Mouse (Mus musculus) cerebellum, adult 9-11 months (tissue): ENCODE results near the gene Gramd2.

ENCODE experiments used
- DNase-seq: peaks from one replicate; pipeline ENCODE4 v3.0.0; 2022

Gramd2 gene

DNA sequence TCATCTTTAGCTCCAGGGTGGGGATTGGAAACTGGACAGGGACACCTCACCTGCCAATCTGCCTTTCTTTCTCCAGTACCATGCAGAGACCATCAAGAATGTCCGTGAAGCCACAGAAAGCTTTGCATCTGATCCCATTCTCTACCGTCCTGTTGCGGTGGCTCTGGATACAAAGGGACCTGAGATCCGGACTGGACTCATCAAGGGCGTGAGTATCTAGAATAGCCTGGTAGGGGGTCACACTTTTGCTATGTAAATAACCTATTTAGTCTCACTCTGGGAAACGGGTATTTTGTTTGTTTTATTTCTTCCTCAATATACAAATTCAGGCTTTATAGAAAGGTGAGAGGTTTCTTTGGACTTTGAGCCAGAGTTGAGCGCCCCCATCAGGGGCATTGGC, 11.5 kb upstream of the Gramd2 start:
- DNase-seq, result no peak

DNA sequence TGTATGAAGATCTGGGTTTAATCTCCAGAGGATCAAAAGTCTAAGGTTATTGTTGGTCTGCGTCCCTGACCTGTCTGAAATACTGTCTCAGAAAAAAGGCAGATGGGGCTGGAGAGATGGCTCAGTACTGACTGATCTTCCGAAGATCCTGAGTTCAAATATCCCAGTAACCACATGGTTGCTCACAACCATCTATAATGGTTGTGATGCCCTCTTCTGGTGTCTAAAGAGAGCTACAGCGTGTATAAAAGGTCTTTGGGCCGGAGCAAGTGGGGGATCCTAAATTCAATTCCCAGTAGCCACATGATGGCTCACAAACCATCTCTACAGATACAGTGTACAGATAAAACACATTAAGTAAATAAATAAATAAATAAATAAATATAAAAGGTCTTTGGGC, 10.8 kb upstream of the Gramd2 start:
- no peak for DNase-seq

- DNase-seq, result peak; percentile 76
Observed at GRCm38 (mm10) chr9:59672195-59672894, 7.6 kb upstream of the Gramd2 start.

DNA sequence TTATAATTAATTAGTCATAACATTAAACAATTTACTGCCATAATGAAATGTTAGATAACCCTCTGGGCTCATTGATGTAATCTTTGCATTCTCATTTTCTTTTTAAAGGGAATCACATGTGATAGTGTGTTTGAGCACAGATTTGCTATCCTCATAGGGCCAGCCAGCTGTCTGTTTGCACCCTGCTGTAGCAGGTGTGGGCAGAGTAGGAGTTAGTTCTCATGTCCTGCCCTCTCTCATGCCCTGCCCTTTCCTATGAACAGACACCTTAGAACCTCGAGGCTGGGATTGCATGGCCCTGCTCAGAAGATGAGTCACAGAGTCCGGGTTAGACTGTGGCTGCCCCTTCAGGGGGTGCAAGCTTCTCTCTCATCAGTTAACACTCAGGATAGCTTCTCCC, 6.5 kb upstream of the Gramd2 start:
- no peak for DNase-seq

- DNase-seq, result peak; percentile 46
Observed at GRCm38 (mm10) chr9:59675598-59675997, 4.3 kb upstream of the Gramd2 start.

DNA sequence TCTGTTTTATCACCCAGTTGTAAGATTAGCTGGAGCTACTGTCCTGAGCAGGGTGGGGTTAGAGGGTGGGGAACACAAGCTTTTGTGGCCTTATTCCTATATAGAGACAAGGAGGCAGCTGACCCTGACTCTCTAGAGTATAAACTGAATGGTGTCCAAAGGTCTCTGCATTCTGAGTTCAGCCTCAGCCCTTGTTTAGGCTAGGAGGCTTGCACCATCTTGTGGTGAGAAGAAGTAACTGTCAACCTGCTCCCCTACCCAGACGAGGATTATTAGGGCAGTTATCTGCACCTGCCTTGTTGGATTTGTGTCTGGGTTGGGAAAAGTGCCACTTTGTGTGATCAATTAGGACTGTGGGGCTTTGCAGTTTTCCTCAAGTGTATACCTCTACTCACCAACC, 1.6 kb upstream of the Gramd2 start:
- peak; percentile 70 for DNase-seq

- DNase-seq, result no peak
Observed at GRCm38 (mm10) chr9:59680534-59680875, 561 bp downstream of the Gramd2 start.

DNA sequence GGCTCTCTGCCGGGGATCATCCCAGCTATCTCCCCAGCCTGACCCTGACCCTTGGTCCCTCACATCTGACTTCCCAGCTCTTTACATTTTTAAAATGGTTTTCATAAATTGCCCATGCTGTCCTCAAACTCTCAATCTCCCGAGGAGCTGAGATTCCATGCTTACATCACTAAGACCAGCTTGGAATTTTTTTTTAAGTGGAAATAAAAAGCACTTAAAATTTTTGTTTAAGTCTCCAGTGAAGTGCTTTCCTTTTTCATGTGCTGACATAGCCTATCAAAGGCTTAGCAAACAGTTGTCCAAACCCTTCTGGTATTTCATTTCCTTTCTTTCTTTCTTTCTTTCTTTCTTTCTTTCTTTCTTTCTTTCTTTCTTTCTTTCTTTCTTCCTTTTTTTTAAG, 4.1 kb downstream of the Gramd2 start:
- DNase-seq, result no peak

DNA sequence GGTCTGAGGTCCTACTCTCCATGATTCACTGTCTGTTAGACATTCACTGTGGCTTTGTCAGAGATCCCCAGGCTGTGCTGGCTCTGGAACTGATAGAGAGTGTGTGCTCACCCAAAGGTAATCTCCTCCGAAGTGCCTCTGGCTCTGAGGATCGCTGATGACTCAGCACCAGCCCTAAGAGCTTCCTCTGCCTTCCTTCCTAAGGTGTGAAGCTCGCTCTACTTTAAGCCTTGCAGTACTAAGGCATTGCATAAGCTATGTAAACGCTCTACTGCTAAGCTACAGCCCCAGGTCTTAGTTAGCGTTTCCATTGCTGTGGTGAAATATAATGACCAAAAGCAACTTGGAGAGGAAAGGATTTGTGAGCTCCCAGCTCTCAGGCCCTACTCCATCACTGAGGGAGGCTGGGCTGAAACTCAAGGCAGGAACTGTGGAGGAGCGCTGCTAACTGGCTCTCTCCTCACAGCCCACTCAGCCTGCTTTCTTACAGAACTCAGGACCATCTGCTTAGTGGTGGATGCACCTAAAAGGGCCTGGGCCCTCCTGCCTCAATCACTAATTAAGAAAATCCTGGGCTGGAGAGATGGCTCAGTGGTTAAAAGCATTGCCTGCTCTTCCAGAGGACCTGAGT, 7.6 kb downstream of the Gramd2 start:
- DNase-seq, result no peak

- peak; percentile 72 for DNase-seq
Observed at GRCm38 (mm10) chr9:59691635-59692094, 11.7 kb downstream of the Gramd2 start.

- peak; percentile 69 for DNase-seq
Observed at GRCm38 (mm10) chr9:59692145-59692544, 12.2 kb downstream of the Gramd2 start.

DNA sequence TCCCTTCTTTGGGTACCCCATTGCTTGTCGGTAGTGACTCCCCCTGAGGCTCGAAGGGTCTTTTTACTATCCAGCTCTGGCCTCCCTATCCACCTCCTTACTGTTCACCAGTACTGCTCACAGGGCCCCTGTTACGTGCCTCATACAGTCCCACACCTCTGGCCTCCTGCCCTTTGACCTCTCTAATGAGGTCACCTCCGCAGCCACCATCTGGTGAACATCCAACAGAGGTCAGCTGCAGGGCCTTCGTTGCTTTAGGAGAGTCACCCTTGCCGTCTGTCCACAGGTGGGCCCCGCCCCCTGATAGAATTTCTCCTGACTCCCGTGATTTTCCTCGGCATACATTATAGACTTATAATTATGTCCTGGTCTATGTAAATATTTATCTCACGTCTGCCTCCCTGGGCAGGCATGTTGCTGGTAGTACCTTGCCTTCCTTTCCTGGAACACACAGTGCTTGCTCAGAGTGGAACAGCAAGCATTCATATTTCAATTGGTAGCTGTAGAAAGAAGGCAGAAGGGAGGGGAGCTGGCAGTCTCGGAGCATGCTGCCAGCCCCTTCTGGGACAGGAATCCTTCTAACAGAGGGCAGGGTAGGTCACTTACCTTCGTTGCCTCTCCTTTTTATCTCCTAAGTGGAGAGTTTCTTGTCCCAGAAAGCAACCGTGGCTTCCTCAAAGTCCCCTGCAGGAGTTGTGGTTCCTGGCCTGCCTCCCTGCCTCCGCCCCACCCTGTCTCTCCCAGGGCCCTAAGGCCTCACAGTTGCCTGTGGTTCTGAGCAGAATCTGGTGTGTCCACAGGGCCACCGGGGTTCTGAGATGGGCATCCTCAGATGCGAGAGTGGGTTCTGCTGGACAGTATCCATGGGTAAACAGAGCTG, 14.9 kb downstream of the Gramd2 start:
- DNase-seq, result no peak

DNA sequence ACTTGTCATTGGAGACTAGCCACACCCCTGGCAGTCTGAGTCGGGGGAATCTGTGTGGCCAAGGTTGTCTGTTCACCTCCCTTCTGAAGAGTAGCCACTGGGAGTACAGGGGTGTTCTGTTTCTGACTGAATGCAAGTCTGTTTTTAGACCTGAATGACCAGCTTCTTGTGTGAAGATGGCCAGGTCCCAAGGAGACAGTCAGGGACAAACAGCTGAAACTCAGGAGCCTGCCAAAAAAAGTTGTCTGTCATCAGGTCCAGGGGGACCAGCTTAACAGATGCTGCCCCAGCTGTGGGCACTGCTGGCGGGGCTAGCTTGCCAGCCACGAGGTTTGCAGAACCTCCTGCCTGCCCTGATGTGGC, 15.5 kb downstream of the Gramd2 start:
- DNase-seq, result no peak

- DNase-seq, result no peak
Observed at GRCm38 (mm10) chr9:59696381-59696780, 16.4 kb downstream of the Gramd2 start.

DNA sequence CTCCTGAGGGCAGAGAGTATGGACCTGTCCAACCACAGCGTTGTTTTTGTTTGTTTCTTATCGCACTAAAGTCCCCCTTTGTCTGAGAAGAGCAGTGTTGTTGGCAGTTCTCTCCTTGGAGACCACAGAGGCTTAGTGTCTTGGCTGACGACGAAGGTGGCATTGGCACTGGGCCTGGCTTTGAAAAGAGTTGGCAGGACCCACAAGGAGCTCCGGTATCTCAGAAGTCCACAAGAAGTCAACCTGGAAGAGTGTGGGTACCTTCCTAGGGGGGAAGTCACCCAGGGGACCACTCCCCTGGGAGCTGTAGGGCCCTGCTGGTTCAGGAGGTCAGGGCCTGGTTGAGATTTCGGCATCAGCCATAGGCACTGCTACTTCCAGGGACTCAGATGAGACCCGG, 21.1 kb downstream of the Gramd2 start:
- no peak for DNase-seq

GRCm38 (mm10) chr9:59703099-59703498, 23.2 kb downstream of the Gramd2 start:
- no peak for DNase-seq

DNA sequence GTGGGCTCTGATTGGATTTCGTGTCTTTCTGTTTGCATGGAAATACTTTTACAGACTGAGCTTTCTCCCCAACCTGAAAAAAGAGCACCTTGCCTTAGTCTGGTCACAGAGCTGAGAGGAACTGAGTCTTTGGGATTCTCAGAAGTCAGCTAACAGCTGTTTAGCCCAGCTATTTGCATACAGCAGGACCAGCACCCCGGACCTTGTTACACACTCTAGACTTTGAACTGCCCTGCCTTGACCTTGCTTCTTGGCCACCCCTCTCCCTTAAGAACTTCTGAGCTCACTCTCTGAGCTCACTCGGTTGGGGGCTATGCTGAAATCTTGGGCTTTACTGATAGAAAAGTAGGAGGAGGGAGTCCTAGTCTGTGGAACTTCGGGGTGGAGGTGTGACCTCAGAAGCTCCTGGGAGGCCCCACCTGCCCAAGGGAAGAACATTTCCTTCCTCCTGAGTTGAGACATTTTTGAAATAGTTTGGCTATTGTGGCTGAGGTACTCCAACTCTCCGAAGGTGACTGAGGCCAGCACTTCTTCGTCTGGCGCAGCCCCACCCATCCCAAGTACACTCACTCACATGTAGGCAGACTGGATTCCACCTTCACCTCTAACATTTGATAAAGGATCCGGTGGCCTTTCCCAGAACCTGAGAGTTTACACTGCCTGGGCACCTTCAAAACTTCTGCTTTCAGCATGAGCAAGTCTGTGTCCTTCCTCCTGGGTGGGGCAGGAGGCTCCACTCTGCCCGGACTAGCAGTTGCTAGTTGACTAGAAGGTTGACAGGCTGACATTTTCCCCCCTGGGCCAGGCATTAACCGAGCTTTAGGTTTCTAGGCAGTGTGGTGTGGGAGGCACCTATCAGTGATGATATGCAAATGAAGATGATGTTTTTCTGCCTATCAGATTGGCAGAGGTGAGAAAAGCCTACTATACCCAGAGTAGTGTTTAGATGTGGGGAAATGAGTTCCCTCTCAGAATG, 27.2 kb downstream of the Gramd2 start:
- no peak for DNase-seq

GRCm38 (mm10) chr9:59709225-59709624, 29.3 kb downstream of the Gramd2 start:
- DNase-seq, result no peak

- no peak for DNase-seq
Observed at GRCm38 (mm10) chr9:59716275-59716898, 36.4 kb downstream of the Gramd2 start.

DNA sequence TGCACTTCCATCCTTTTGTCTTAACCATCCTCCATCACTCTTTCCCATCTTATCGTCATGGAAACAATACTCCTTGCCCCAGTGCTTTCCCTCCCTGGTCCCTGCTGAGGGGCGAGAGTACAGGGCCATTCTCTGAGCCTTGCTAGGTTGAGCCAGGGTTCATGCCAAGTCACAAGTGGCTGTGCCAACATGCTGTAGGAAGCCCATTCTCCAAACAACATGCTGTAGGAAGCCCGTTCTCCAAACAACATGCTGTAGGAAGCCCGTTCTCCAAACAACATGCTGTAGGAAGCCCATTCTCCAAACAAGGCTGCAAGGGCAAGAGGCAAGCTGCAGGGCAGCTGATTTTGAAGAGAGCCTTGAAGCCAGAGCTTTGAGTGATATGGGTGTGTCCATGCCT, 38.3 kb downstream of the Gramd2 start:
- DNase-seq, result no peak

DNA sequence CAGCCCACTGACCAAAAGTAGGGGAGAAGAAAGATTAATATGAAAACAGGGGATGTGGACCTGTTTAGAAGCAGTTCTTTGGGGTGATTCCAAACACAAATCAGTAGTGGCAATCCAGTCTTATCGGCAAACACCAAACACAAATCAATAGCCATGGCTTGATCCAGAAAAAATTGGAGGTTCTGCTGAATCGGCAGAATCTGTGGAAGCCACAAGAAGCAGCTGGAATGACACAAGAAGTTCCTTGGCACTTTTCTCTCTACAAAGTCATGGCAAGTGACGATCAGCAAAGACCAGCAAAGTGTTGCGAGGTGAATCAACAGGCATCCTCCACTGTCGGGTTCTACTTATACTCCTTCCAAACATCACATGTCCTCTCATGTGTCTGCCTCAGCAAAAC, 41.2 kb downstream of the Gramd2 start:
- no peak for DNase-seq

- peak; percentile 78 for DNase-seq
Observed at GRCm38 (mm10) chr9:59723096-59723657, 43.2 kb downstream of the Gramd2 start.
